Mouse (Mus musculus) forebrain, embryonic 14.5 days (tissue): Measurements from ENCODE around the gene Imp3. TPM values are rescaled to one million over a fixed set of nuclear protein-coding genes. Genes with fewer than 3 reads are reported as not detected.
"Not testable (repeated sequence)": the region's sequence is repeated elsewhere in the genome, so short reads cannot be mapped to it uniquely, and the experiment has no call there.

Experiments used
- ATAC-seq: fragments of 200-750 bp; cut with Nextera tagmentation; 2 replicates; pipeline ENCODE4 v1.8.0; 2017; ENCODE audit warnings: mild to moderate bottlenecking, moderate library complexity
- DNase-seq: peaks from one replicate; pipeline ENCODE4 v3.0.0-alpha.2; 2015; ENCODE audit warnings: low spot score
- H3K27ac ChIP-seq: fragments of 300-500 bp; sonication (generic); 2 replicates; pipeline ENCODE4 v1.5.1; 2014; ENCODE audit warnings: low read depth, mild to moderate bottlenecking, control low read depth, low read length, moderate library complexity
- H3K27me3 ChIP-seq: fragments of 300-500 bp; sonication (generic); replicated peaks from 2 replicates; pipeline ENCODE4 v1.6.1; 2014; ENCODE audit warnings: low read length, control low read depth, mixed read lengths; ENCODE audit not compliant: control insufficient read depth, insufficient read depth
- H3K36me3 ChIP-seq: fragments of 300-500 bp; sonication (generic); 2 replicates; pipeline ENCODE4 v1.6.1; 2014; ENCODE audit warnings: low read length, control low read depth; ENCODE audit not compliant: control insufficient read depth, insufficient read depth
- H3K4me1 ChIP-seq: fragments of 300-500 bp; sonication (generic); 2 replicates; pipeline ENCODE4 v1.6.1; 2014; ENCODE audit warnings: antibody characterized with exemption, low read length, control low read depth; ENCODE audit not compliant: control insufficient read depth, insufficient read depth
- H3K4me2 ChIP-seq: fragments of 300-500 bp; sonication (generic); 2 replicates; pipeline ENCODE4 v1.6.1; 2014; ENCODE audit warnings: mild to moderate bottlenecking, control low read depth, low read length
- H3K4me3 ChIP-seq: fragments of 300-500 bp; sonication (generic); 2 replicates; pipeline ENCODE4 v1.5.1; 2014; ENCODE audit warnings: low read depth, low read length, control low read depth
- H3K9ac ChIP-seq: fragments of 300-500 bp; sonication (generic); 2 replicates; pipeline ENCODE4 v1.6.1; 2014; ENCODE audit warnings: mild to moderate bottlenecking, low read length, control low read depth, moderate library complexity
- H3K9me3 ChIP-seq: fragments of 300-500 bp; sonication (generic); replicated peaks from 2 replicates; pipeline ENCODE4 v1.6.1; 2016; ENCODE audit warnings: low read length, control low read depth, mixed read lengths; ENCODE audit not compliant: control insufficient read depth
- WGBS: fragments of 180-500 bp; shearing (Covaris S2); extraction: QIAGEN DNeasy Blood & Tissue Kit; methylation state at CpG from one replicate; pipeline ENCODE4 v1.1.7; 2014; 5-methylcytosine and 5-hydroxymethylcytosine counted together
- polyA plus RNA-seq: library from polyadenylated mRNA; unstranded; fragments of >200 nt; fragmentation: Nextera tagmentation; extraction: Ambion mirVana; gene quantifications from 2 replicates; pipeline ENCODE4 v1.2.1, GENCODE M21; 2014

Gene Imp3
- polyA plus RNA-seq, 1 experiment from 2014 or later = 100 TPM

DNA sequence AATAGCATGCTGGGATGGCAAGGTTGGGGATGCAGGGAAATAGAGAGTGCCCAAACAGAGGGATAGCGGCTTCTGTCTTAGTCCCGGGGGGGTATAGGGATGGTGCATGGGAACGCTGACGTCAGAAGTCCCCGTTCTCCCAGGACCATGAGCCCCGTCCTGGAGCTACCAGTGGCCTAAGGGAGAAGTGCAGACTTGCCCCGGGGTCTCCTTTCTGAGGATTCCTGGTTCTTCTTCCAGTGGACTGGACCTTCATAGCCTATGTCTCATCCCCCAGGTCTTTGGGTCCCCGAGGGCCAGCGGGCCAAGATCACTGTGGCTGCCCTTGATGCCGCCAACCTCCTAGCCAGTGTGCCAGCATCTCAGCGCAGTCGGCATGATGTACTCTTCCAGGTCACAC is 40.5 kb upstream of the Imp3 start:
- 91% methylated on average over 12 of the region's 12 CpGs for WGBS
- no peak overlapping the region for H3K4me3 ChIP-seq
- DNase-seq = no peak
- no peaks in the 10 kb centered on the region for H3K9me3 ChIP-seq
- H3K27ac ChIP-seq = no peak overlapping the region
- no peak for ATAC-seq
- no peak overlapping the region for H3K4me2 ChIP-seq
- no peaks in the 10 kb centered on the region for H3K36me3 ChIP-seq
- no peaks in the 10 kb centered on the region for H3K4me1 ChIP-seq
- no peaks in the 10 kb centered on the region for H3K27me3 ChIP-seq
- H3K9ac ChIP-seq = no peak overlapping the region

DNA sequence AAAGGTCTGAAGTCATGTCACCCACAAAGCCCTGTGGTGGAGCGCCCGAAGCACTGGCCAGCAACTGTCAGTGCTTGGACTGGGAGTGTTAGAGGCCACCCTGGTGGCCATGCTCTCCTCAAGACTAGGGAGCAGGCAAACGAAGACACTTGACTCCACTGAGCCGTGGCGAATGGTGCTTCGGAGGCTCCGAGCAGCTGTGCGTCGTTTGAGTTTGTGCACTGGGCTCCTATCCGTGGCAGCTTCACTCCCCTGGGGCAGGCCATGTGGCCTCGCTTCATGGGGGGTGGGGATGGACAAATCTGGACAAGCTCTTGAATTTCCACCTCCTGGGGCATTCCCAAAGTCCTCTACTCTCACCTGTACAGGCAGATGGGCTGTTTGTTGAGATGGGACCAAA is 37.9 kb upstream of the Imp3 start:
- H3K9me3 ChIP-seq = no peaks in the 10 kb centered on the region
- H3K4me3 ChIP-seq = no peak overlapping the region
- no peaks in the 10 kb centered on the region for H3K27me3 ChIP-seq
- H3K9ac ChIP-seq = no peak overlapping the region
- H3K4me1 ChIP-seq = no peaks in the 10 kb centered on the region
- H3K36me3 ChIP-seq = no peaks in the 10 kb centered on the region
- H3K4me2 ChIP-seq = no peak overlapping the region
- 84% methylated on average over 11 of the region's 11 CpGs for WGBS
- no peak overlapping the region for H3K27ac ChIP-seq
- ATAC-seq = no peak
- no peak for DNase-seq

- Histone ChIP-seq H3K4me2 (no peak overlapping the region), H3K36me3 (no peaks in the 10 kb centered on the region), H3K27ac (no peak overlapping the region), H3K9ac (no peak overlapping the region), H3K27me3 (no peaks in the 10 kb centered on the region), H3K4me1 (no peaks in the 10 kb centered on the region), H3K9me3 (no peaks in the 10 kb centered on the region), H3K4me3 (no peak overlapping the region)
- DNase-seq (no peak), ATAC-seq (no peak)
These were observed 37.2 kb upstream of the Imp3 start for GRCm38 (mm10) chr9:56900060-56900459.

DNA sequence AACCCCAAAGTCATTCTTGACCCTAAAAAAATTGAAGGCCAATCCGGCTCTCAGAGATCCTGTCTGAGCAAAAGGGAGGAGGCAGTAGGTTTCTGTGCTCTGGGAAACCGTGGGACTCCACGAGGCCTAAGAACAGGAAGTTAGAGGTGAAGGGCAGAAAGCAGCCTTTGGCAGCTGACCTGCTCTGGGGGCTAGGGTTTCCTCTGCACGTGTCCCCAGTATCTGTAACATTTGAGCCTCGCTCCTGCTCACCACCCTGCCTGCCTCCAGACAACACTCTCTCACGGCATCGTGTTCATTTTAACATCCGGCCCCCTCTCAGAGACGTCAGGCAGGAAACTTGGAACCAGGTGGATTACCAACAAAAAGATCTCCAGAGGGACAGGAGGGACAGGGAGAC is 36.7 kb upstream of the Imp3 start:
- Histone ChIP-seq H3K9me3 (no peaks in the 10 kb centered on the region), H3K4me3 (no peak overlapping the region), H3K9ac (no peak overlapping the region), H3K4me2 (no peak overlapping the region), H3K4me1 (no peaks in the 10 kb centered on the region), H3K36me3 (no peaks in the 10 kb centered on the region), H3K27ac (no peak overlapping the region), H3K27me3 (no peaks in the 10 kb centered on the region)
- ATAC-seq (no peak), DNase-seq (no peak)
- WGBS = 61% methylated on average over 9 of the region's 9 CpGs

DNA sequence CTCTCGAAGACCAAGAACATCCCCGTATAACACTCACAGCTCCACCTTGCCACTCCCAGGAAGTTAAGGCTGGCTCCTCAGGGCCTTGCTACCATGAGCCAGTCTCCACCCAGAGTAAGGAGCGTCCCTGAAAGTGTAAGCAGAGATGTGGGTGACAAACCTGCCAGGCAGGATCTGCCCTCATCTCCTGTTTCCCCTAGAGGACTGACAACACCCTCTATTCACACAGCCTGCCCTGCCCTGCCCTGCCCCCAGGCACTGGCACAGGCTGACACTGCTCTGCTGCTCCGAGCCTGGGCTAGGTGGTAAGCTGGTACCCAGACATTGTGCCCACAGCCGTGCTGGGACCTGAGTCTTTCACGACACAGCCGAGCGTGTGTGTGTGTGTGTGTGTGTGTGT is 36.1 kb upstream of the Imp3 start:
- ATAC-seq (no peak), DNase-seq (no peak)
- Histone ChIP-seq H3K36me3 (no peaks in the 10 kb centered on the region), H3K27ac (no peak overlapping the region), H3K4me2 (no peak overlapping the region), H3K9me3 (no peaks in the 10 kb centered on the region), H3K4me3 (no peak overlapping the region), H3K4me1 (no peaks in the 10 kb centered on the region), H3K27me3 (no peaks in the 10 kb centered on the region), H3K9ac (no peak overlapping the region)
- WGBS = 76% methylated on average over 8 of the region's 8 CpGs

- Histone ChIP-seq H3K4me1 (no peaks in the 10 kb centered on the region), H3K9ac (no peak overlapping the region), H3K9me3 (no peaks in the 10 kb centered on the region), H3K4me3 (no peak overlapping the region), H3K27me3 (no peaks in the 10 kb centered on the region), H3K36me3 (no peaks in the 10 kb centered on the region), H3K27ac (no peak overlapping the region), H3K4me2 (no peak overlapping the region)
- DNase-seq (no peak), ATAC-seq (no peak)
- 90% methylated on average over 3 of the region's 3 CpGs for WGBS
These were observed 33.6 kb upstream of the Imp3 start for GRCm38 (mm10) chr9:56903662-56904061.

DNA sequence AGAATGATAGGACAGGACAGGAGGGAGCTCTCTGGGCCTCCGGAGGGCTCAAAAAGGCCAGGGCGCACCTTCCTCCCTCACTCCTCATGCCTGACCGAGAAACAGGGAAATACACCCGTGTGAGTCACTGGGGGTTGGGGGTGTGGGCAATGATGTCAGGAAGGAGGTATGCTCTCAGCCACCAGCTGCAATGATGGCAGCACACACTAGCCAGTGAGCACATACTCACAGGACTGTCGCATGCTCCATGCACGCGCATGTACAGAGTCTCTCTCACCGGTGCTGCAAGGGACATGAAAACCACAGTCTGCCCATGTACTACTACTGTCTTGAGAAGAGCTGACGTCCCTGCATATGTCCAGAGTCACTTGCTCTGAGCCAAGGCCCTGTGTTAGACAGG is 29.7 kb upstream of the Imp3 start:
- Histone ChIP-seq H3K9ac (no peak overlapping the region), H3K27me3 (no peaks in the 10 kb centered on the region), H3K4me1 (no peaks in the 10 kb centered on the region), H3K27ac (no peak overlapping the region), H3K9me3 (no peaks in the 10 kb centered on the region), H3K36me3 (no peaks in the 10 kb centered on the region), H3K4me3 (no peak overlapping the region), H3K4me2 (no peak overlapping the region)
- ATAC-seq (no peak), DNase-seq (no peak)
- 86% methylated on average over 9 of the region's 9 CpGs for WGBS

GRCm38 (mm10) chr9:56909991-56910390 is 27.3 kb upstream of the Imp3 start:
- H3K36me3 ChIP-seq = not testable (repeated sequence)

GRCm38 (mm10) chr9:56911017-56911416 is 26.3 kb upstream of the Imp3 start:
- no peak overlapping the region for H3K9ac ChIP-seq
- H3K4me3 ChIP-seq = no peak overlapping the region
- H3K27me3 ChIP-seq = no peaks in the 10 kb centered on the region
- no peaks in the 10 kb centered on the region for H3K4me1 ChIP-seq
- H3K9me3 ChIP-seq = no peaks in the 10 kb centered on the region
- H3K27ac ChIP-seq = no peak overlapping the region
- no peak for ATAC-seq
- WGBS = 83% methylated on average over 1 of the region's 1 CpGs
- no peak overlapping the region for H3K4me2 ChIP-seq
- H3K36me3 ChIP-seq = no peaks in the 10 kb centered on the region
- DNase-seq = no peak

More at GRCm38 (mm10) chr9:56909991-56910390, 27.3 kb upstream of the Imp3 start:
- not testable (repeated sequence) for H3K9ac ChIP-seq, H3K4me1 ChIP-seq, H3K4me2 ChIP-seq, ATAC-seq, H3K4me3 ChIP-seq, H3K9me3 ChIP-seq, H3K27me3 ChIP-seq, H3K27ac ChIP-seq, DNase-seq
- 56% methylated on average over 4 of the region's 4 CpGs for WGBS

DNA sequence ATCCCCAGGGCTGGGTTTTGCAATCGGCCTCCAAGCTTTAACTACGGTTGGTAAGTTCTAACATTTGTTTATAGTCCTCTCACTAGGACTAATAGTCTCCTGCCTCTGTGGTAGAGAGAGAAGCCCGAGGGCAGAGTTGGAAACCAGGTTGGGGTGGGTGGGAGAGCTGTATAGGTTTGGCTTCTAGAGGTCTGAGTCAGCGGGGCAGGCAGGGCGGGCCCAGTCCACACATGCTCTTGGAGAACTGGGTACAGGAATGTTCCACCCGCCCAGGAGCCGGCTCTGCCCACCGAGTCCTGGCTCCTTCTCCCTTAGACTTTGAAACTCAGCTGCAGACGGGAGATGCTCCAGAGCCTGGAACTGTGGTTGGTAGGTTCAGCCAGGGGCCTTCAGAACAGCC is 23.3 kb upstream of the Imp3 start:
- no peaks in the 10 kb centered on the region for H3K9me3 ChIP-seq

More for the DNA sequence above, 23.3 kb upstream of the Imp3 start:
- no peak for ATAC-seq
- H3K27me3 ChIP-seq = no peaks in the 10 kb centered on the region
- no peaks in the 10 kb centered on the region for H3K4me1 ChIP-seq
- DNase-seq = no peak
- no peak overlapping the region for H3K27ac ChIP-seq
- H3K9ac ChIP-seq = no peak overlapping the region
- no peak overlapping the region for H3K4me2 ChIP-seq
- no peaks in the 10 kb centered on the region; the same call in 1 of the 2 replicates for H3K36me3 ChIP-seq
- 93% methylated on average over 9 of the region's 9 CpGs for WGBS
- no peak overlapping the region for H3K4me3 ChIP-seq
